Mouse (Mus musculus) testis, adult 2 months (tissue): ENCODE measurements around the gene Mbnl1. TPM values are rescaled to one million over a fixed set of nuclear protein-coding genes. Genes with fewer than 3 reads are reported as not detected.
"Not testable (repeated sequence)": the region's sequence is repeated elsewhere in the genome, so short reads cannot be mapped to it uniquely, and the experiment has no call there.

Experiments
- H3K27ac ChIP-seq: fragments of 200-500 bp; 2 replicates; pipeline ENCODE4 v1.5.1; 2012; ENCODE audit warnings: low read depth, low read length; ENCODE audit not compliant: control insufficient read depth, insufficient read depth
- H3K27me3 ChIP-seq: fragments of 200-500 bp; 2 replicates; pipeline ENCODE4 v1.6.1; 2012; ENCODE audit warnings: mild to moderate bottlenecking, low read length, moderate library complexity; ENCODE audit not compliant: control insufficient read depth, insufficient read depth
- H3K36me3 ChIP-seq: fragments of 200-500 bp; 2 replicates; pipeline ENCODE4 v1.6.1; 2012; ENCODE audit warnings: mild to moderate bottlenecking, low read length; ENCODE audit not compliant: control insufficient read depth, insufficient read depth
- H3K4me1 ChIP-seq: fragments of 200-500 bp; 2 replicates; pipeline ENCODE4 v1.6.1; 2012; ENCODE audit warnings: low read length; ENCODE audit not compliant: control insufficient read depth, insufficient read depth
- H3K4me3 ChIP-seq: fragments of 200-500 bp; 2 replicates; pipeline ENCODE4 v1.5.1; 2012; ENCODE audit warnings: low read depth, mild to moderate bottlenecking, low read length, moderate library complexity, mixed read lengths; ENCODE audit not compliant: control insufficient read depth
- CTCF ChIP-seq: fragments of 200-500 bp; IDR thresholded peaks from 2 replicates; pipeline ENCODE4 v1.5.1; 2012; ENCODE audit warnings: low read depth, mild to moderate bottlenecking, inconsistent platforms, low read length, moderate library complexity; ENCODE audit not compliant: control insufficient read depth, insufficient read depth, insufficient replicate concordance
- POLR2A ChIP-seq: fragments of 200-500 bp; IDR thresholded peaks from 2 replicates; pipeline ENCODE4 v1.6.1; 2012; ENCODE audit warnings: low read depth, mild to moderate bottlenecking, inconsistent platforms, low read length, moderate library complexity; ENCODE audit not compliant: control insufficient read depth
- polyA plus RNA-seq: library from polyadenylated mRNA; depleted of rRNA; stranded (reverse); fragments of >200 nt; gene quantifications from 2 replicates; pipeline ENCODE4 v1.2.3, GENCODE M21; 2012

The Mbnl1 gene
- polyA plus RNA-seq, 1 experiment, result 13.2 TPM

DNA sequence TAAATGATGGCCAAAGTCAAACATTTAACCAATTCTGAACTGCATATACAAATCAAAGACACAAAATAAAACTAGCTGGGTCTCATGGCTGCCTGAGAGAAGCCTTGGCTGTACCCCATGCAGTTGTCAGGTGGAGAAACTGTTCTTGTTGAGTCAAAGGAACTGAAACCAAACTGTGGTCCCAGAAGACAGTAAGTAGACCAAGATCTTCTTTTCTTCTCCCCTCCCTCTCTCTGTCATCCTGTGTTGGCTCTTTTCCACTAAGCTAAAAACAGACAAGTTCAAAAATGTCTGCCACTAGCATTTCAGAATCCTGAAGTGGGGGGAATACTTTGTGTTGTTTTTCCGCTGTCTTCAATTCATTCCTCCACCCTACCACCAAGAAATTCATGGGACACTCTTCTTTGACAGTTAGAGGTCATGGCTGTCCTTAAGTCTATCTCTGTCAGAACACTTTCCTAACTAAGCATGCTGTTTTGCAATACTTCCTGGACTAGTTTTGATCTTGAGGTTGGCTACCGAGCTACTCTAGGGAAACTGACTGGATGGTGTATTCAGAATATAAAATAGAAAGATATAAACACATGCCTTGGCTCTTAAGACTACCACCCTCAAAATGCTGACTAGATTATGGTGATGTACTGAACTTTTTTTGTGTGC is 9.2 kb downstream of the Mbnl1 start:
- TF ChIP-seq POLR2A (no peak), CTCF (no peak)
- no peaks in the 10 kb centered on the region for H3K27me3 ChIP-seq
- H3K4me3 ChIP-seq, result no peak overlapping the region
- no peaks in the 10 kb centered on the region for H3K4me1 ChIP-seq
- H3K27ac ChIP-seq, result no peak overlapping the region
- H3K36me3 ChIP-seq, result no peaks in the 10 kb centered on the region

DNA sequence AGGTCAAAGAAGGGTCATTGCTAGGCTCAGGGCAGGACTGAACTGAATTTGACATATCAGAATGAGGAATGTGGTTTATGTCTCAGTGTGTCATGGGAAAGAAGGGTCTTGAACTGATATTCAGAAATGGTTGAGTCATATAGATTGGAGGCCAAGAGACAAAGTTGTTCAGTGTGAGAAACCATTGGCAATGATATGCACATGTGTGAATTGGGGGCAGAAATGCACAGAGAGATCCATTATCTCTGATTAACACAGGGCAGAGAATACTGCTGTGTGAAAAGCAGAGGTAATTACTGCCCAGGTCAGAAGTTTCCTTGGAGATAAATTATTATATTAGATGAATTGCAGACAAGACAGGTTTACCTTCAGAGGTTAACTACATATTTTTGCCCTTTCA is 10.7 kb downstream of the Mbnl1 start:
- Histone ChIP-seq H3K27me3 (no peaks in the 10 kb centered on the region), H3K4me1 (no peaks in the 10 kb centered on the region), H3K27ac (no peak overlapping the region), H3K36me3 (no peaks in the 10 kb centered on the region), H3K4me3 (no peak overlapping the region)
- TF ChIP-seq POLR2A (no peak), CTCF (no peak)

DNA sequence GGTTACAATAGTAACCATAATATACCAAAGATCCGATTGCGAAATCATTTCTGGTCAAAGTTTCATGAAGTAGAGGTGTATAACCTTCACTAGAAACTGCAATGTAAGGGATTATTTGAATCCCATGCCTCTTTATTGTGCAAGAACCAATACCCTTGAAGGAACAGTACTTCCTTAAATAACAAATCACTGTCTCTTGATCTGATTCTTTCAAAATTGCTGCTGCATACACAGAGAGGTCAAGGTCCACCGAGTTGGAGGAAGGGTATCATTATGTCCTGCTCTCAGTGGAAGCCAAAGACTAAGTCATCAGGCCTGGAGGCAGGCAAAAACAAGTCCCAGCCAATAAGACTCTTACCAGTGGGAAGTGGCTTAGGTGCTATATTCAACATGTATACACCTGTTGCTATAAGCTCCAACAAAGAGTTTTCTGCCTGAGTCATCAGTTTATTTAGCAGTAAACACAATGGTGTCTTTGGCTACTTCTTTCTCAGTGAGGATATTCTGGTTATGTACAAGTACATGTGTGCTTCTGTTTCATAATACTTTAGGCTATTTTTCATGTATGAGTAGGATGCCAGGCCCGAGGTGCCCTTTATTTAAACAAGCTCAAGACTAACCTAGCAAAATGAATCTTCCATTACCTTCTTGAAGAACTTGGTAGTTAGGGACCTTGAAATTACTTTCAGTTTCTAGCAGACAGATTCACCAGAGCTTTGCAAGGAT is 13.5 kb downstream of the Mbnl1 start:
- TF ChIP-seq POLR2A (no peak), CTCF (no peak)
- no peaks in the 10 kb centered on the region for H3K36me3 ChIP-seq
- no peaks in the 10 kb centered on the region for H3K4me1 ChIP-seq
- no peak overlapping the region for H3K4me3 ChIP-seq
- H3K27me3 ChIP-seq, result no peaks in the 10 kb centered on the region
- no peak overlapping the region for H3K27ac ChIP-seq

DNA sequence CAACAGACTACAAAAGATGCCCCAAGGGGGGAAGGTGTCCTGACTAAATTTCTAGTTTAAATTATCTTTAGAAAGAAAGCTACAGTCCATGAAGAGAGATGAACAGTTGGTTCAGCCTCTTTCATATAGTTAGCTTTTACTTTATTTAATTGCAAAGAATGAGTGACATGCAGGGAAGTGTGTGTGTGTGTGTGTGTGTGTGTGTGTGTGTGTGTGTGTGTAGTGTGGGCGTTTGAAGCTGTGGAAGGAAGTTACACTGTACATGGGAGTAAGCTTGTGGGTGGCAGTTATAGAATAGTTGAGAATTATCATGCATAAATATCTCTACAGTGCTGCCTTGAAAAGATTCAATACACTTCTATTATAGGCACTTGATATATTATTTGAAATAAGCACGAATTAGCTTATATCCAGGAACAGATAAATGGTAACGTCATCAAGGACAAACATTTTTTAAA is 14.1 kb downstream of the Mbnl1 start:
- no peaks in the 10 kb centered on the region for H3K4me1 ChIP-seq
- no peak for TF ChIP-seq POLR2A
- TF ChIP-seq CTCF, result no peak
- H3K4me3 ChIP-seq, result no peak overlapping the region

DNA sequence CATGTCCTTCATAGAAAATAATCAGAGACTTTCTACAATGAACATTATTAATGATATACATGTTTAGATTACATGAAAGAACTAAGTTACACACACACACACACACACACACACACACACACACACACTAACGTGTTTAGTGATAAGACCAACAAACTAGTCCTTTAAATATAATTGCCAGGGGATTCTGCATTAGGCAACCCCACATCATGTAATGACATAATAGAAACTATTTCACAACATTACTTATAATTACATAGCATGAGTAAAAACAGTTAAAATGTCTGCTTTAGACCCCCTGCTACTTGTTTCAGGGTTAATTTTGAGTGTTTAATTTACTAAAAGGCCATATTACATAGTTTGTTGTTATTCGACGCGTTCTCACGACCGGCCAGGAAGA is 16.9 kb downstream of the Mbnl1 start:
- H3K27ac ChIP-seq, result no peak overlapping the region
- H3K36me3 ChIP-seq, result no peaks in the 10 kb centered on the region
- H3K4me3 ChIP-seq, result no peak overlapping the region
- H3K27me3 ChIP-seq, result no peaks in the 10 kb centered on the region
- no peak for TF ChIP-seq POLR2A
- TF ChIP-seq CTCF, result no peak
- no peaks in the 10 kb centered on the region for H3K4me1 ChIP-seq

More for the DNA sequence above, 14.1 kb downstream of the Mbnl1 start:
- no peaks in the 10 kb centered on the region for H3K27me3 ChIP-seq
- H3K27ac ChIP-seq, result no peak overlapping the region
- H3K36me3 ChIP-seq, result no peaks in the 10 kb centered on the region

DNA sequence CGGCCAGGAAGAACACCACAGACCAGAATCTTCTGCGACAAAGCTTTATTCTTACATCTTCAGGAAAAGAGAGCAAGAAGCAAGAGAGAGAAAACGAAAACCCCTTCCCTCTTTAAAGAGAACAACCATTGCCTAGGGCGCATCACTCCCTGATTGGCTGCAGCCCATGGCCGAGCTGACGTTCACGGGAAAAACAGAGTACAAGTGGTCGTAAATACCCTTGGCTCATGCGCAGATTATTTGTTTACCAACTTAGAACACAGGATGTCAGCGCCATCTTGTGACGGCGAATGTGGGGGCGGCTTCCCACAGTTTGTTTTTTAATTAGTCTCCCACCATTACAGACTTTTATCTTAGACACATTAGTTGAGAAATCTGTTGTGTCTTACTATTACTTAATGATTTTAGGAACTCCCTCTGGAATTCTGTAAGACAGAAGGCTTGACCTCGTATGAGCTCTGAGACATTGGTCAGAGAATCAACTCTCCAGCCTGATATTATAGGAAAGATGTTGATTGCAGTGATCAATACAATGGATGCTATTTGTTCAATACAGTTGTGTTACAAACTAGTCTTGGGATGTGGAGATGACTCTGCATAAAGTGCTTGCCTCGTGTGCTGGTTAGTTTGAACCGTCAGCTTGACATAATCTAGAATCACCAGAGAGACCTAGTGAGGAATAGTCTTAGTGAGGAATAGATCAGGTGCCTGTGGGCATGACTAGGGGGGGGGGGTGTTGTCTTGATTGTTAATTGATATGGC is 22.3 kb downstream of the Mbnl1 start:
- H3K27me3 ChIP-seq, H3K4me3 ChIP-seq, H3K36me3 ChIP-seq, H3K4me1 ChIP-seq, H3K27ac ChIP-seq: not testable (repeated sequence)

DNA sequence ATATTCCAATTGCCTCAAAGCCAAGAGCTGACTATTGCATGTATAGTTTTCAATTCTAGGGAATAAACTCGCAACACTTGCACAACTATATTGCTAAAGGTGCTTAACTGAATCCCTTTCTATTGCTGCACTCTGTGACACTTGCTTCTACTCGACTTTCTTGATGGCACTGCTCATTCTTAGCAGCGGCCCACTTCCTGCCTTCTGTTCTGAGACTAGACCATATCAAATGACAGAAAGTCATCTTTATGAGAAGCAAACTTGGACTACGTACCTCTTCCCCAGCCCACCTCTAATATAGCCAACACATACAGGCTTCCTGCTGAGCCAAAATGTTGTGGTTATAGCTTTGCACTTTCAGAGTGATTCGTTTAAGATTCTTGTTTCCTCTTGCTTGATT is 23.6 kb downstream of the Mbnl1 start:
- Histone ChIP-seq H3K36me3 (no peaks in the 10 kb centered on the region), H3K27ac (no peak overlapping the region), H3K4me3 (no peak overlapping the region), H3K4me1 (peaks cover 3% of the 10 kb centered on the region; the same call in 1 of the 2 replicates), H3K27me3 (no peaks in the 10 kb centered on the region)
- TF ChIP-seq CTCF (no peak), POLR2A (no peak)
